In genomic region chr1:38628901-38629585, GRCm38 (mm10) we compare ENCODE assay signal across 7 mouse cellular contexts. TPM values are rescaled to one million over a fixed set of nuclear protein-coding genes. Genes with fewer than 3 reads are reported as not detected.
DNase-seq lines count a peak whose midpoint lies in the region; ATAC-seq and TF ChIP-seq lines count a peak whose summit lies in the region.

No protein-coding gene starts in this region.

- TF ChIP-seq EP300 in ES-Bruce4 (IDR thresholded peaks at IDR 0.05; ENCODE audit: insufficient read depth, low read depth, low read length), result no peak
- no peak for TF ChIP-seq EP300 in stomach, postnatal 0 days (optimal IDR thresholded peaks at IDR 0.05)

- TF ChIP-seq POLR2A in ES-Bruce4 (IDR thresholded peaks at IDR 0.05; ENCODE audit: insufficient read depth, low read length), result no peak

- no peak overlapping the region for H3K4me3 ChIP-seq in ES-Bruce4 (ENCODE audit: low read depth, low read length)
- no peak overlapping the region for H3K4me3 ChIP-seq in lung, embryonic 15.5 days
- no peak overlapping the region for H3K4me3 ChIP-seq in stomach, postnatal 0 days (ENCODE audit: low read depth, low read length)

- no peaks in the 10 kb centered on the region for H3K36me3 ChIP-seq in ES-Bruce4 (ENCODE audit: control insufficient read depth, insufficient read depth, low read length, poor library complexity, severe bottlenecking)
- no peaks in the 10 kb centered on the region for H3K36me3 ChIP-seq in lung, embryonic 15.5 days
- no peaks in the 10 kb centered on the region for H3K36me3 ChIP-seq in stomach, postnatal 0 days (ENCODE audit: control insufficient read depth, insufficient read depth, low read length)

- H3K27ac ChIP-seq in ES-Bruce4 (ENCODE audit: insufficient read depth, low read length), result peak overlapping the region; percentile 8; the same call in 1 of the 2 replicates
- peak overlapping the region; percentile 91 for H3K27ac ChIP-seq in lung, embryonic 15.5 days
- H3K27ac ChIP-seq in stomach, postnatal 0 days (replicated peaks), result peak overlapping the region; percentile 92

- peak overlapping the region; percentile 94 for H3K4me2 ChIP-seq in lung, embryonic 15.5 days
- no peak overlapping the region for H3K4me2 ChIP-seq in stomach, postnatal 0 days (replicated peaks; ENCODE audit: low read depth)

- ATAC-seq in lung, embryonic 15.5 days (ENCODE audit: borderline replicate concordance, extremely low read depth, low FRiP score, low TSS enrichment), result peak; percentile 28; the same call in 1 of the 2 replicates
- ATAC-seq in stomach, postnatal 0 days (ENCODE audit: low FRiP score, low TSS enrichment), result peak; percentile 48; the same call in 1 of the 2 replicates
- no peak for ATAC-seq in monocyte, adult 5-6 weeks (replicated peaks; ENCODE audit: insufficient number of reproducible peaks, low FRiP score, low TSS enrichment, poor library complexity, severe bottlenecking)

- peak; percentile 55 for DNase-seq in brain, adult 2 months (ENCODE audit: low read depth, low spot score)
- peak; percentile 22 for DNase-seq in heart, postnatal 4 days
- peak; percentile 33 for DNase-seq in stomach, postnatal 0 days (ENCODE audit: low spot score)
- DNase-seq in cerebellum, adult 9-10 months, result no peak

- peaks cover 1% of the 10 kb centered on the region for H3K4me1 ChIP-seq in ES-Bruce4 (ENCODE audit: control insufficient read depth, insufficient read depth, low read length)
- H3K4me1 ChIP-seq in lung, embryonic 15.5 days, result peaks cover 28% of the 10 kb centered on the region
- no peaks in the 10 kb centered on the region for H3K4me1 ChIP-seq in stomach, postnatal 0 days (replicated peaks; ENCODE audit: control insufficient read depth, insufficient read depth)

- peak overlapping the region; percentile 76; the same call in 1 of the 2 replicates for H3K9ac ChIP-seq in ES-Bruce4 (ENCODE audit: low read depth, poor library complexity, severe bottlenecking)
- no peak overlapping the region for H3K9ac ChIP-seq in lung, embryonic 15.5 days
- H3K9ac ChIP-seq in stomach, postnatal 0 days (ENCODE audit: low read length), result no peak overlapping the region

- 20% methylated on average over 11 of the region's 11 CpGs for WGBS in lung, embryonic 15.5 days
- WGBS in stomach, postnatal 0 days, result 16% methylated on average over 11 of the region's 11 CpGs

- H3K9me3 ChIP-seq in ES-Bruce4 (replicated peaks; ENCODE audit: control insufficient read depth, insufficient read depth, low read length, poor library complexity, severe bottlenecking), result no peaks in the 10 kb centered on the region
- no peaks in the 10 kb centered on the region for H3K9me3 ChIP-seq in lung, embryonic 15.5 days
- no peaks in the 10 kb centered on the region for H3K9me3 ChIP-seq in stomach, postnatal 0 days (ENCODE audit: control insufficient read depth, low read length)

- no peak for TF ChIP-seq CTCF in ES-Bruce4 (IDR thresholded peaks at IDR 0.05; ENCODE audit: low read depth, low read length)
- no peak for TF ChIP-seq CTCF in stomach, postnatal 0 days (IDR thresholded peaks at IDR 0.05; ENCODE audit: low read depth)

- peaks cover 8% of the 10 kb centered on the region; the same call in 1 of the 2 replicates for H3K27me3 ChIP-seq in ES-Bruce4 (ENCODE audit: control insufficient read depth, insufficient read depth, low read length, poor library complexity, severe bottlenecking)
- peaks cover 29% of the 10 kb centered on the region for H3K27me3 ChIP-seq in lung, embryonic 15.5 days
- H3K27me3 ChIP-seq in stomach, postnatal 0 days (ENCODE audit: control insufficient read depth, insufficient read depth, low read length), result no peaks in the 10 kb centered on the region

RNA-seq across cellular contexts. Expression of gene Aff3, which starts 35.7 kb away (rescaled TPM):
- polyA plus RNA-seq in ES-Bruce4 (2011; ENCODE audit: insufficient read depth, insufficient read length, low read depth, missing spikeins), result 9.2 and 10.5 TPM in 2 replicates
- 1 to 10 TPM; 7.9 to 8.0 TPM for total RNA-seq in heart, postnatal 4 days (2021)
- 9.3 and 10.5 TPM in 2 replicates for polyA plus RNA-seq in lung, embryonic 15.5 days (2015; fragmentation: Nextera tagmentation; extraction: Ambion mirVana)
- 1.9 and 2.1 TPM in 2 replicates for polyA plus RNA-seq in stomach, postnatal 0 days (2015; fragmentation: Nextera tagmentation; extraction: Ambion mirVana)
- total RNA-seq in monocyte, adult 5-6 weeks (2017), result 14.5 to 27.7 TPM (median 22.8 TPM) in 3 replicates

Comparison
In these comparisons a context has a peak if more than half of its experiments do, and no peak if none do; other contexts are left out.
1. H3K27ac ChIP-seq: peak in every context shown above with its lines; median percentile 92 in stomach, postnatal 0 days; 91 in lung, embryonic 15.5 days; 8 in ES-Bruce4.